In genomic region chr2:69644968-69645617, GRCm38 (mm10) we compare ENCODE assay signal across 21 mouse cellular contexts. TPM values are rescaled to one million over a fixed set of nuclear protein-coding genes. Genes with fewer than 3 reads are reported as not detected.
"Had no signal": no experiment of that assay in that cellular context is flagged by ENCODE, and none has a peak within 500 bp of the region (broad histone marks: within the 10 kb centered on the region; RNA-seq: fewer than 3 reads in every experiment).

No protein-coding gene starts in this region.

- H3K9me3 ChIP-seq: lung, embryonic 15.5 days; midbrain, embryonic 10.5 days; midbrain, embryonic 12.5 days; neural tube, embryonic 13.5 days; neural tube, embryonic 15.5 days had no signal

- H3K27ac ChIP-seq: lung, embryonic 15.5 days; midbrain, embryonic 10.5 days; midbrain, embryonic 12.5 days; neural tube, embryonic 13.5 days; neural tube, embryonic 15.5 days had no signal

- H3K27me3 ChIP-seq: lung, embryonic 15.5 days; midbrain, embryonic 12.5 days; neural tube, embryonic 13.5 days; neural tube, embryonic 15.5 days had no signal

- H3K4me3 ChIP-seq: lung, embryonic 15.5 days; midbrain, embryonic 10.5 days; midbrain, embryonic 12.5 days; myocyte; neural tube, embryonic 13.5 days; neural tube, embryonic 15.5 days had no signal

- DNase-seq: lung, adult 18-20 months; lung, postnatal 10 days; lung, postnatal 4 days; midbrain, embryonic 14.5 days; retina, postnatal 1 day; right cerebral cortex, adult 18-20 months; right cerebral cortex, postnatal 25 days; right cerebral cortex, postnatal 4 days; spleen, adult 18-20 months; thymus, adult 2 months; thymus, postnatal 25 days; thymus, postnatal 4 days had no signal

- H3K9ac ChIP-seq: lung, embryonic 15.5 days; midbrain, embryonic 12.5 days; neural tube, embryonic 13.5 days; neural tube, embryonic 15.5 days had no signal

- H3K36me3 ChIP-seq: lung, embryonic 15.5 days; midbrain, embryonic 10.5 days; midbrain, embryonic 12.5 days; neural tube, embryonic 13.5 days; neural tube, embryonic 15.5 days had no signal

RNA-seq across cellular contexts. Expression of gene Bbs5, which starts 1.9 kb away (rescaled TPM):
- polyA plus RNA-seq: small intestine, adult 2 months had no signal

RNA-seq across cellular contexts. Expression of gene Klhl41, which starts 24.8 kb away (rescaled TPM):
- total RNA-seq: megakaryocyte, adult 5-6 weeks; megakaryocyte-erythroid progenitor cell, adult 5-6 weeks had no signal
- polyA plus RNA-seq: small intestine, adult 2 months had no signal

RNA-seq across cellular contexts. Expression of gene Lrp2, which starts 59.2 kb away (rescaled TPM):
- total RNA-seq: megakaryocyte, adult 5-6 weeks; megakaryocyte-erythroid progenitor cell, adult 5-6 weeks had no signal
- polyA plus RNA-seq: small intestine, adult 2 months had no signal
